Mouse (Mus musculus) mammary gland, adult 2 months (tissue): ENCODE data around the gene 3110040N11Rik. TPM values are rescaled to one million over a fixed set of nuclear protein-coding genes. Genes with fewer than 3 reads are reported as not detected.

Source experiments
- polyA plus RNA-seq: library from polyadenylated mRNA; depleted of rRNA; stranded (reverse); fragments of >200 nt; gene quantifications from 2 replicates; pipeline ENCODE4 v1.2.3, GENCODE M21; 2012; ENCODE audit warnings: low replicate concordance; rRNA removed

The 3110040N11Rik gene
- polyA plus RNA-seq: 18.5 and 26.6 TPM in 2 replicates

DNA sequence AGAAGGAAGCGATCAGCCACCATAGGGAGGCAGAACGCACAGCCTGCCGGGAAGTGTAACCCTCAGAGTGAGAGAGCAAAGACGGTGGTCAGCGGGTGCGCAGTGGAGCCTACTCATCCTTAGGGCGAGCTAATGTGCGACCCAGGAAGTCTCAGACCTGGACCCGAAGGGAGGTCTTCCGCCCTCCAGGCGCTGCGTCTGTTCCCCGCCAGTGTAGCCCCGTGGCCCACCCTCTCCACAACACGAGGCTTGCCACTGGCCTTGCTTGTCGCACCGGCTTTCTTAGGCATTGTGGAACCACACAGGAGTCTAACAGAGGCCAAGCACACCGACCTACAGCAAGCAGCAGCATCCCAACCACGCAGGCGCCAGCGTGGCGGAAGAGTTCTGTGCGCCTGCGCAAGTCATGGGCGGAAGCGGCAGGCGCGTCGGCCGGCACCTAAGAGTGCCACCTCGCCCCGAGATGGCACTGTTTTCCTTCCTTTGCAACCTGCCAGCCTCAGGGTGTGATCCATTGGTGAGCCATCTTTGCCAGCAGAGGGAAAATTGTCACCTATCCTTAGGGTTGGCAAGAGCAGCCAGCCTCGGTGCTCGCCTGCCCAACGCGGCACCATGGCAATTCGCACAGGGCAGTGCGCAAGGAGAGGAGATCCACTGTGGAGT, at the start of gene 3110040N11Rik:
Gene 3110040N11Rik, minus strand, starts transcription at position 384 of the 663 bp plus-strand sequence.

GRCm38 (mm10) chr7:81829379-81829894, 40.2 kb upstream of the 3110040N11Rik start, which contains the start of gene Btbd1:
Btbd1 (minus strand) TSS chr7:81829431.

GRCm38 (mm10) chr7:81762180-81763109, 26.8 kb downstream of the 3110040N11Rik start, which contains the start of gene Ramac:
Ramac (plus strand) TSS chr7:81762925.

Other genes with a start within 250 kb of the 3110040N11Rik start
- gene Fsd2, start 222.5 kb downstream of the 3110040N11Rik start, polyA plus RNA-seq: 4.0 and 21.3 TPM in 2 replicates
- gene Whamm, start 218.2 kb downstream of the 3110040N11Rik start, polyA plus RNA-seq: 19.9 and 38.4 TPM in 2 replicates
- 3.7 and 3.9 TPM in 2 replicates for gene Homer2, start 82.0 kb downstream of the 3110040N11Rik start, polyA plus RNA-seq
- 3.7 and 12.7 TPM in 2 replicates for gene Ramac, start 26.6 kb downstream of the 3110040N11Rik start, polyA plus RNA-seq
- gene Btbd1, start 40.0 kb upstream of the 3110040N11Rik start, polyA plus RNA-seq: 36.9 and 41.1 TPM in 2 replicates
- not detected in 2 replicates for gene Gm10160, start 66.3 kb upstream of the 3110040N11Rik start, polyA plus RNA-seq
- gene Tm6sf1, start 69.5 kb upstream of the 3110040N11Rik start, polyA plus RNA-seq: 86.1 and 101 TPM in 2 replicates
- gene Hdgfl3, start 145.0 kb upstream of the 3110040N11Rik start, polyA plus RNA-seq: 2.4 and 3.8 TPM in 2 replicates
- gene Bnc1, start 202.8 kb upstream of the 3110040N11Rik start, polyA plus RNA-seq: 0.12 and 0.19 TPM in 2 replicates